Comparison of ENCODE assay signal across 7 mouse cellular contexts in genomic region chr7:130263799-130264351, GRCm38 (mm10).
DNase-seq lines count a peak whose midpoint lies in the region; ATAC-seq and TF ChIP-seq lines count a peak whose summit lies in the region.

No protein-coding gene starts in this region.

- peaks cover 5% of the 10 kb centered on the region; the same call in 1 of the 2 replicates for H3K36me3 ChIP-seq in ES-E14 (ENCODE audit: control insufficient read depth, insufficient read depth, low read length, poor library complexity, severe bottlenecking)
- no peaks in the 10 kb centered on the region for H3K36me3 ChIP-seq in hindbrain, embryonic 15.5 days
- H3K36me3 ChIP-seq in lung, embryonic 14.5 days (ENCODE audit: insufficient read depth) = peaks cover 37% of the 10 kb centered on the region

- H3K4me2 ChIP-seq in hindbrain, embryonic 15.5 days = peak overlapping the region; percentile 94
- peak overlapping the region; percentile 86 for H3K4me2 ChIP-seq in lung, embryonic 14.5 days

- ATAC-seq in hindbrain, embryonic 15.5 days (ENCODE audit: low FRiP score, low read depth) = no peak; the same call in 1 of the 2 replicates
- no peak for ATAC-seq in lung, embryonic 14.5 days (ENCODE audit: insufficient read depth)
- ATAC-seq in megakaryocyte progenitor cell, adult 5-6 weeks (replicated peaks; ENCODE audit: poor library complexity) = no peak

- no peaks in the 10 kb centered on the region for H3K9me3 ChIP-seq in ES-E14 (ENCODE audit: control insufficient read depth, insufficient read depth, low read depth, low read length)
- H3K9me3 ChIP-seq in hindbrain, embryonic 15.5 days = no peaks in the 10 kb centered on the region
- H3K9me3 ChIP-seq in lung, embryonic 14.5 days (ENCODE audit: low read depth, low read length) = no peaks in the 10 kb centered on the region

- peak overlapping the region; percentile 36 to 83; a peak in 3 of 4 replicates for H3K4me3 ChIP-seq in ES-E14 (ENCODE audit: insufficient read depth in 1 of 2, low read depth in 1 of 2, low read length in 2 of 2, poor library complexity in 1 of 2, severe bottlenecking in 1 of 2)
- H3K4me3 ChIP-seq in hindbrain, embryonic 15.5 days = peak overlapping the region; percentile 59
- peak overlapping the region; percentile 83 for H3K4me3 ChIP-seq in lung, embryonic 14.5 days (ENCODE audit: low read depth, low read length)

- peaks cover 0 to 10% of the 10 kb centered on the region in 2 experiments; a peak in 2 of 4 replicates for H3K4me1 ChIP-seq in ES-E14 (ENCODE audit: control insufficient read depth in 2 of 2, insufficient read depth in 2 of 2, low read length in 2 of 2, poor library complexity in 1 of 2)
- H3K4me1 ChIP-seq in hindbrain, embryonic 15.5 days (replicated peaks) = peaks cover 76% of the 10 kb centered on the region
- peaks cover 17% of the 10 kb centered on the region for H3K4me1 ChIP-seq in lung, embryonic 14.5 days (ENCODE audit: insufficient read depth)

- no peak overlapping the region for H3K27ac ChIP-seq in ES-E14 (ENCODE audit: insufficient read depth, low read depth, low read length, poor library complexity, severe bottlenecking)
- H3K27ac ChIP-seq in hindbrain, embryonic 15.5 days (replicated peaks) = peak overlapping the region; percentile 84; the same call in 1 of the 2 replicates
- peak overlapping the region; percentile 94 for H3K27ac ChIP-seq in lung, embryonic 14.5 days (ENCODE audit: low read depth)

- H3K27me3 ChIP-seq in hindbrain, embryonic 15.5 days = no peaks in the 10 kb centered on the region; the same call in 1 of the 2 replicates
- H3K27me3 ChIP-seq in lung, embryonic 14.5 days (ENCODE audit: insufficient read depth, low read length) = no peaks in the 10 kb centered on the region

- no peak for TF ChIP-seq CTCF in lung, embryonic 14.5 days (IDR thresholded peaks at IDR 0.05; ENCODE audit: low read depth)

- no peak for DNase-seq in ES-E14 (ENCODE audit: low read depth, low spot score)
- DNase-seq in adrenal gland, postnatal 25 days = peak; percentile 41
- peak; percentile 61 for DNase-seq in lung, embryonic 14.5 days
- DNase-seq in yolk sac, embryonic 10.5 days (ENCODE audit: low spot score) = peak; percentile 24
- DNase-seq in right cerebral cortex, postnatal 14 days = no peak

- H3K9ac ChIP-seq in ES-E14 (ENCODE audit: insufficient read depth, low read depth, low read length, poor library complexity, severe bottlenecking) = no peak overlapping the region
- H3K9ac ChIP-seq in hindbrain, embryonic 15.5 days = peak overlapping the region; percentile 66
- H3K9ac ChIP-seq in lung, embryonic 14.5 days = peak overlapping the region; percentile 90

- WGBS in hindbrain, embryonic 15.5 days = 2% methylated on average over 20 of the region's 20 CpGs
- 4% methylated on average over 20 of the region's 20 CpGs for WGBS in lung, embryonic 14.5 days

- in situ Hi-C loops in ES-E14 (cut with MboI; ENCODE audit: low sequenced_read_pairs in 2 of 2, unreplicated experiment in 2 of 2) = no loop called here

TF ChIP-seq in ES-E14, 5 proteins besides CTCF, POLR2A, EP300 and RAD21:
- no peak for TF ChIP-seq ZC3H11A (IDR thresholded peaks at IDR 0.05; ENCODE audit: borderline replicate concordance, low read depth, low read length)
- TF ChIP-seq CHD2 (IDR thresholded peaks at IDR 0.05; ENCODE audit: low read depth, low read length) = no peak
- no peak for TF ChIP-seq ZNF384 (IDR thresholded peaks at IDR 0.05; ENCODE audit: low read depth, low read length)
- TF ChIP-seq MAFK (IDR thresholded peaks at IDR 0.05; ENCODE audit: insufficient read depth, low read depth, low read length) = no peak
- TF ChIP-seq HCFC1 (IDR thresholded peaks at IDR 0.05; ENCODE audit: borderline replicate concordance, insufficient read depth, low read length) = no peak

Comparison
In these comparisons a context has a peak if more than half of its experiments do, and no peak if none do; other contexts are left out.
1. DNase-seq: peak in adrenal gland, postnatal 25 days (single experiment), lung, embryonic 14.5 days (single experiment) and yolk sac, embryonic 10.5 days (single experiment); none in ES-E14 (single experiment) and right cerebral cortex, postnatal 14 days (single experiment).
2. Peak in every context shown above with its lines, with median percentiles within 50 percentile points of each other: H3K4me3 ChIP-seq.